9 mouse cellular contexts compared by ENCODE assay signal in the genomic region with DNA sequence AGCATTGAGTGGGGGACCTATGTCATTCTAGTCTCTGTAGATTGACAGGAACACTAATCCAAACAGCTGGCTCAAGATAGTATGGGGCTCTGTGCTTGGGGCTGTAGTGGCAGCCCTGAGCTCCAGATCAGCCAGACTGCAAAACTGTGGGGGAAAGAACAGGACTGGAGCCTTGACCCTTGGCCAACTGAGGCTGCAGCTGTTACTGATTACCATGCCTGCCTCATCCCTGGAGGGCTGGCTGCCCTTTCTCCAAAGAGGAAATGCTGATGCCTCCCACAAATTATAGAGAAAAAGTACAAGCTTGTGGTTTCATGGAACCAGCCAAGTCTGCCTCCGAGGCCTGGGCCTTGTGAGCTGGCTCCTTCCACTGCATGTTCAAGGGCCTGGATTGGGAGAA. TPM values are rescaled to one million over a fixed set of nuclear protein-coding genes. Genes with fewer than 3 reads are reported as not detected.
DNase-seq lines count a peak whose midpoint lies in the region; ATAC-seq and TF ChIP-seq lines count a peak whose summit lies in the region.
"Had no signal": no experiment of that assay in that cellular context is flagged by ENCODE, and none has a peak within 500 bp of the region (broad histone marks: within the 10 kb centered on the region; RNA-seq: fewer than 3 reads in every experiment).

No protein-coding gene starts in this region.

- H3K4me1 ChIP-seq in heart, embryonic 16.5 days (ENCODE audit: control insufficient read depth, insufficient read depth, low read length): no peaks in the 10 kb centered on the region
- peaks cover 19% of the 10 kb centered on the region for H3K4me1 ChIP-seq in limb, embryonic 14.5 days (ENCODE audit: control insufficient read depth, insufficient read depth, low read length)
- H3K4me1 ChIP-seq in hindbrain, embryonic 16.5 days (ENCODE audit: control insufficient read depth, insufficient read depth, low read depth, low read length): no peaks in the 10 kb centered on the region

- no peak overlapping the region for H3ac ChIP-seq in C2C12 (ENCODE audit: control insufficient read depth, insufficient read length, low read depth)

- H3K79me2 ChIP-seq in C2C12 (ENCODE audit: control insufficient read depth, insufficient read depth): no peaks in the 10 kb centered on the region

- H3K9me3 ChIP-seq in heart, embryonic 16.5 days (replicated peaks; ENCODE audit: control insufficient read depth, low read length): no peaks in the 10 kb centered on the region
- no peaks in the 10 kb centered on the region for H3K9me3 ChIP-seq in limb, embryonic 14.5 days (ENCODE audit: control insufficient read depth, low read length)
- no peaks in the 10 kb centered on the region; the same call in 1 of the 2 replicates for H3K9me3 ChIP-seq in hindbrain, embryonic 16.5 days (ENCODE audit: control insufficient read depth, low read length)
- H3K9me3 ChIP-seq: heart, embryonic 15.5 days had no signal

- H3K36me3 ChIP-seq in C2C12 (ENCODE audit: control insufficient read depth, insufficient read depth): no peaks in the 10 kb centered on the region
- no peaks in the 10 kb centered on the region for H3K36me3 ChIP-seq in heart, embryonic 16.5 days (ENCODE audit: control insufficient read depth, insufficient read depth)
- H3K36me3 ChIP-seq in limb, embryonic 14.5 days (ENCODE audit: control insufficient read depth, insufficient read depth, low read length): no peaks in the 10 kb centered on the region
- H3K36me3 ChIP-seq in hindbrain, embryonic 16.5 days (ENCODE audit: control insufficient read depth, insufficient read depth, low read length): no peaks in the 10 kb centered on the region
- H3K36me3 ChIP-seq: heart, embryonic 15.5 days had no signal

- TF ChIP-seq CTCF in C2C12 (IDR thresholded peaks at IDR 0.05; ENCODE audit: control insufficient read depth, insufficient read depth, insufficient read length): no peak

- ATAC-seq in heart, embryonic 16.5 days (replicated peaks; ENCODE audit: extremely low read depth, insufficient read depth, low FRiP score): 0 out of 2 replicates have a peak, but pooled peaks have one; percentile 12
- ATAC-seq in limb, embryonic 14.5 days (ENCODE audit: low FRiP score, low read depth): peak; percentile 48; the same call in 1 of the 2 replicates
- ATAC-seq in hindbrain, embryonic 16.5 days: no peak

- H3K4me2 ChIP-seq in heart, embryonic 16.5 days (ENCODE audit: low read depth, low read length): no peak overlapping the region
- H3K4me2 ChIP-seq in limb, embryonic 14.5 days (replicated peaks; ENCODE audit: low read depth, low read length, severe bottlenecking): no peak overlapping the region
- H3K4me2 ChIP-seq in hindbrain, embryonic 16.5 days (ENCODE audit: low read length): no peak overlapping the region
- H3K4me2 ChIP-seq: heart, embryonic 15.5 days had no signal

- H3K27ac ChIP-seq in heart, embryonic 16.5 days (ENCODE audit: low read length): no peak overlapping the region
- no peak overlapping the region for H3K27ac ChIP-seq in limb, embryonic 14.5 days (replicated peaks; ENCODE audit: low read depth, low read length)
- H3K27ac ChIP-seq in hindbrain, embryonic 16.5 days (ENCODE audit: low read depth, low read length): no peak overlapping the region
- H3K27ac ChIP-seq: heart, embryonic 15.5 days had no signal

- no peaks in the 10 kb centered on the region for H3K27me3 ChIP-seq in C2C12 (ENCODE audit: control insufficient read depth, insufficient read depth, insufficient read length)
- H3K27me3 ChIP-seq in heart, embryonic 16.5 days (ENCODE audit: control insufficient read depth, insufficient read depth, low read length): no peaks in the 10 kb centered on the region
- no peaks in the 10 kb centered on the region for H3K27me3 ChIP-seq in limb, embryonic 14.5 days (ENCODE audit: control insufficient read depth, insufficient read depth, low read length)
- H3K27me3 ChIP-seq in hindbrain, embryonic 16.5 days (replicated peaks; ENCODE audit: control insufficient read depth, insufficient read depth, low read length): no peaks in the 10 kb centered on the region
- H3K27me3 ChIP-seq: heart, embryonic 15.5 days had no signal

- DNase-seq in adrenal gland, postnatal 14 days: peak; percentile 21
- peak; percentile 85 for DNase-seq in limb, embryonic 14.5 days (ENCODE audit: low spot score)
- no peak for DNase-seq in testis, postnatal 14 days (ENCODE audit: low spot score)
- no peak for DNase-seq in thymus, postnatal 10 days (ENCODE audit: low spot score in 2 of 2)
- no peak for DNase-seq in frontal cortex, postnatal 25 days (ENCODE audit: low spot score in 2 of 2)

- H3K4me3 ChIP-seq in C2C12 (ENCODE audit: insufficient read depth, poor library complexity, severe bottlenecking): no peak overlapping the region
- no peak overlapping the region for H3K4me3 ChIP-seq in heart, embryonic 16.5 days (ENCODE audit: low read length)
- H3K4me3 ChIP-seq in limb, embryonic 14.5 days (replicated peaks; ENCODE audit: low read length): no peak overlapping the region
- no peak overlapping the region for H3K4me3 ChIP-seq in hindbrain, embryonic 16.5 days (ENCODE audit: low read length)
- H3K4me3 ChIP-seq: heart, embryonic 15.5 days had no signal

- TF ChIP-seq POLR2A in limb, embryonic 14.5 days (IDR thresholded peaks at IDR 0.05; ENCODE audit: borderline replicate concordance, extremely low read depth, insufficient read depth, insufficient read length): no peak

- no peaks in the 10 kb centered on the region for H3K79me3 ChIP-seq in C2C12 (ENCODE audit: low read depth)

- 25% methylated on average over 1 of the region's 1 CpGs for WGBS in heart, embryonic 16.5 days
- 33% methylated on average over 1 of the region's 1 CpGs for WGBS in limb, embryonic 14.5 days
- WGBS in hindbrain, embryonic 16.5 days: 72% methylated on average over 1 of the region's 1 CpGs

- no peak overlapping the region for H3K9ac ChIP-seq in heart, embryonic 16.5 days (ENCODE audit: low read length)
- H3K9ac ChIP-seq in limb, embryonic 14.5 days (ENCODE audit: low read depth, low read length, severe bottlenecking): no peak overlapping the region
- H3K9ac ChIP-seq in hindbrain, embryonic 16.5 days (ENCODE audit: low read depth, low read length): no peak overlapping the region
- H3K9ac ChIP-seq: heart, embryonic 15.5 days had no signal

TF ChIP-seq in C2C12, 6 proteins besides CTCF, POLR2A, EP300 and RAD21:
- TF ChIP-seq MYOD1 (IDR thresholded peaks at IDR 0.05; ENCODE audit: control insufficient read depth, insufficient read length, low read depth): peak; percentile 93
- no peak for TF ChIP-seq FOSL1 (IDR thresholded peaks at IDR 0.05; ENCODE audit: insufficient read depth, low read length, poor library complexity, severe bottlenecking)
- TF ChIP-seq USF1 (IDR thresholded peaks at IDR 0.05; ENCODE audit: low read depth): no peak
- TF ChIP-seq MAX (IDR thresholded peaks at IDR 0.05): peak; percentile 44
- TF ChIP-seq MYOG (IDR thresholded peaks at IDR 0.05; ENCODE audit: control insufficient read depth, extremely low read depth, insufficient read length): no peak
- no peak for TF ChIP-seq CEBPB (IDR thresholded peaks at IDR 0.05; ENCODE audit: low read depth)

RNA-seq across cellular contexts. Expression of a gene that starts 36.2 kb away (rescaled TPM):
- 1.8 TPM for polyA plus RNA-seq in C2C12 (2012; fragmentation: generic; extraction: Trizol)
- 11.6 and 12.5 TPM in 2 replicates for total RNA-seq in adrenal gland, postnatal 14 days (2021)
- 4.8 and 5.7 TPM in 2 replicates for polyA plus RNA-seq in heart, embryonic 16.5 days (2015; fragmentation: Nextera tagmentation; extraction: Ambion mirVana)
- 12.8 and 13.6 TPM in 2 replicates for polyA plus RNA-seq in limb, embryonic 14.5 days (2012; rRNA removed)
- polyA plus RNA-seq in limb, embryonic 14.5 days (2014; fragmentation: Nextera tagmentation; extraction: Ambion mirVana): 6.8 and 8.4 TPM in 2 replicates
- polyA plus RNA-seq in hindbrain, embryonic 16.5 days (2015; fragmentation: Nextera tagmentation; extraction: Ambion mirVana): 15.3 and 18.8 TPM in 2 replicates

RNA-seq across cellular contexts. Expression of a gene that starts 59.1 kb away (rescaled TPM):
- polyA plus RNA-seq in C2C12 (2012; fragmentation: generic; extraction: Trizol): 3.7 TPM
- 22.1 and 27.9 TPM in 2 replicates for total RNA-seq in adrenal gland, postnatal 14 days (2021)
- polyA plus RNA-seq in heart, embryonic 16.5 days (2015; fragmentation: Nextera tagmentation; extraction: Ambion mirVana): 6.7 and 7.6 TPM in 2 replicates
- 24.6 and 29.9 TPM in 2 replicates for polyA plus RNA-seq in limb, embryonic 14.5 days (2012; rRNA removed)
- polyA plus RNA-seq in limb, embryonic 14.5 days (2014; fragmentation: Nextera tagmentation; extraction: Ambion mirVana): 19.6 and 19.7 TPM in 2 replicates
- 11.4 and 12.9 TPM in 2 replicates for polyA plus RNA-seq in hindbrain, embryonic 16.5 days (2015; fragmentation: Nextera tagmentation; extraction: Ambion mirVana)

Comparison
In these comparisons a context has a peak if more than half of its experiments do, and no peak if none do; other contexts are left out.
1. DNase-seq: peak in adrenal gland, postnatal 14 days (single experiment) and limb, embryonic 14.5 days (single experiment); none in testis, postnatal 14 days (single experiment), thymus, postnatal 10 days (0 of 2) and frontal cortex, postnatal 25 days (0 of 2).